Mouse (Mus musculus) macrophage (primary cell): ENCODE measurements around the gene Pagr1a. TPM values are rescaled to one million over a fixed set of nuclear protein-coding genes. Genes with fewer than 3 reads are reported as not detected.

Experiments
- H3K27ac ChIP-seq: fragments of 350-480 bp; formaldehyde crosslinking; 2 replicates; pipeline ENCODE4 v1.9.0; 2021
- H3K36me3 ChIP-seq: fragments of 350-480 bp; formaldehyde crosslinking; 2 replicates; pipeline ENCODE4 v1.9.0; 2021; ENCODE audit errors: inconsistent target
- H3K4me3 ChIP-seq: fragments of 350-480 bp; formaldehyde crosslinking; 2 replicates; pipeline ENCODE4 v1.9.0; 2021; ENCODE audit errors: inconsistent target
- H3K79me2 ChIP-seq: fragments of 350-480 bp; formaldehyde crosslinking; 2 replicates; pipeline ENCODE4 v1.9.0; 2021; ENCODE audit errors: inconsistent target
- WGBS: methylation state at CpG from one replicate; pipeline ENCODE4 v1.1.7; 2026; ENCODE audit warnings: inconsistent platforms; ENCODE audit not compliant: missing documents; 5-methylcytosine and 5-hydroxymethylcytosine counted together
- polyA plus RNA-seq: library from polyadenylated mRNA; stranded (reverse); fragments of 250-400 nt; gene quantifications from 3 replicates; pipeline ENCODE4 v1.2.4, GENCODE M21; 2018; ENCODE audit warnings: inconsistent platforms
- total RNA-seq, 78 experiments: library from RNA; depleted of rRNA; stranded (reverse); fragments of 250-400 nt; gene quantifications; 1 replicate in 9 of 78; 2 replicates in 24 of 78; 3 replicates in 43 of 78; 4 replicates in 2 of 78; pipeline ENCODE4 v1.2.4; 2018; ENCODE audit warnings: inconsistent platforms in 56 of 78

Pagr1a gene
- total RNA-seq (2018; cell fraction: chromatin; rRNA removed): 10 to 100 TPM in 4 of 26 experiments, 1 to 10 TPM in 5, not detected in 17; 2.7 to 16.1 (median 9.6) TPM
- 10 to 100 TPM in 20 of 26 experiments, 1 to 10 TPM in 6; 4.4 to 37.7 (median 16.9) TPM for total RNA-seq (2018; cell fraction: cytosol; rRNA removed)
- total RNA-seq (2018; cell fraction: nucleus; rRNA removed): 10 to 100 TPM in 6 of 26 experiments, 1 to 10 TPM in 7, not detected in 13; 1.5 to 20.5 (median 7.7) TPM
- polyA plus RNA-seq: 1.1 to 15.9 TPM (median 13.4 TPM) in 3 replicates

GRCm38 (mm10) chr7:127016971-127017949 is at the start of gene Pagr1a:
Gene Pagr1a, minus strand, starts transcription at chr7:127017352.
- peaks cover 38% of the 10 kb centered on the region for H3K79me2 ChIP-seq
- H3K27ac ChIP-seq: peak within 1 kb of the TSS; percentile 93
- peak within 1 kb of the TSS; percentile 88 for H3K4me3 ChIP-seq
- 0 out of 2 replicates have a peak, but pooled peaks cover under 1% of the 10 kb centered on the region for H3K36me3 ChIP-seq
- 3% methylated on average over 39 of the region's 39 CpGs for WGBS

GRCm38 (mm10) chr7:127066317-127066716 is 49.2 kb upstream of the Pagr1a start:
- Histone ChIP-seq H3K36me3 (no peaks in the 10 kb centered on the region), H3K27ac (no peak overlapping the region), H3K79me2 (no peaks in the 10 kb centered on the region), H3K4me3 (no peak overlapping the region)
- 87% methylated on average over 4 of the region's 4 CpGs for WGBS

GRCm38 (mm10) chr7:127065538-127065937 is 48.4 kb upstream of the Pagr1a start:
- Histone ChIP-seq H3K27ac (no peak overlapping the region), H3K36me3 (no peaks in the 10 kb centered on the region), H3K4me3 (no peak overlapping the region), H3K79me2 (no peaks in the 10 kb centered on the region)
- WGBS: 88% methylated on average over 6 of the region's 6 CpGs

- Histone ChIP-seq H3K79me2 (no peaks in the 10 kb centered on the region), H3K36me3 (no peaks in the 10 kb centered on the region), H3K27ac (no peak overlapping the region), H3K4me3 (no peak overlapping the region)
- WGBS: 87% methylated on average over 5 of the region's 5 CpGs
Observed at GRCm38 (mm10) chr7:127055026-127055585, 38.0 kb upstream of the Pagr1a start.

GRCm38 (mm10) chr7:127041851-127042672 is 24.9 kb upstream of the Pagr1a start, which contains the start of gene Kif22:
Gene Kif22, minus strand, starts transcription at chr7:127042471.
- H3K79me2 ChIP-seq: peaks cover 52% of the 10 kb centered on the region
- H3K36me3 ChIP-seq: no peaks in the 10 kb centered on the region
- H3K27ac ChIP-seq: peak within 1 kb of the TSS; percentile 51
- peak within 1 kb of the TSS; percentile 72 for H3K4me3 ChIP-seq
- under 1% methylated on average over 53 of the region's 53 CpGs for WGBS

- H3K36me3 ChIP-seq: no peaks in the 10 kb centered on the region
- WGBS: 64% methylated on average over 1 of the region's 1 CpGs
- H3K79me2 ChIP-seq: 0 out of 2 replicates have a peak, but pooled peaks cover 3% of the 10 kb centered on the region
- H3K4me3 ChIP-seq: no peak overlapping the region
- no peak overlapping the region for H3K27ac ChIP-seq
Observed at GRCm38 (mm10) chr7:127031244-127031643, 14.1 kb upstream of the Pagr1a start.

- Histone ChIP-seq H3K27ac (peak overlapping the region; percentile 4; the same call in 1 of the 2 replicates), H3K79me2 (peaks cover under 1% of the 10 kb centered on the region; the same call in 1 of the 2 replicates), H3K36me3 (no peaks in the 10 kb centered on the region), H3K4me3 (no peak overlapping the region)
- WGBS: 93% methylated on average over 1 of the region's 1 CpGs
Observed at GRCm38 (mm10) chr7:127030172-127030571, 13.0 kb upstream of the Pagr1a start.

GRCm38 (mm10) chr7:127027885-127028284 is 10.7 kb upstream of the Pagr1a start:
- WGBS: 49% methylated on average over 8 of the region's 8 CpGs

GRCm38 (mm10) chr7:127026984-127027726 is 10.0 kb upstream of the Pagr1a start, which contains the start of gene Maz:
Gene Maz, minus strand, starts transcription at chr7:127027037.
- peak within 1 kb of the TSS; percentile 84 for H3K27ac ChIP-seq
- peaks cover 22% of the 10 kb centered on the region for H3K79me2 ChIP-seq
- H3K36me3 ChIP-seq: 0 out of 2 replicates have a peak, but pooled peaks cover 5% of the 10 kb centered on the region
- 1% methylated on average over 48 of the region's 63 CpGs for WGBS
- H3K4me3 ChIP-seq: peak within 1 kb of the TSS; percentile 44

More at GRCm38 (mm10) chr7:127027885-127028284, 10.7 kb upstream of the Pagr1a start:
- Histone ChIP-seq H3K36me3 (no peaks in the 10 kb centered on the region), H3K27ac (peak overlapping the region; percentile 84), H3K4me3 (peak overlapping the region; percentile 44), H3K79me2 (peaks cover 22% of the 10 kb centered on the region)

- no CpG with 5 or more reads among the region's 48 CpGs for WGBS
- no peak overlapping the region for H3K4me3 ChIP-seq
- H3K36me3 ChIP-seq: 0 out of 2 replicates have a peak, but pooled peaks cover 5% of the 10 kb centered on the region
- H3K27ac ChIP-seq: no peak overlapping the region
- H3K79me2 ChIP-seq: peaks cover 22% of the 10 kb centered on the region
Observed at GRCm38 (mm10) chr7:127026616-127026983, 9.4 kb upstream of the Pagr1a start.

- under 1% methylated on average over 27 of the region's 48 CpGs for WGBS
- peak overlapping the region; percentile 36; the same call in 1 of the 2 replicates for H3K27ac ChIP-seq
- peaks cover 22% of the 10 kb centered on the region for H3K79me2 ChIP-seq
- 0 out of 2 replicates have a peak, but pooled peaks cover 5% of the 10 kb centered on the region for H3K36me3 ChIP-seq
- H3K4me3 ChIP-seq: peak overlapping the region; percentile 15; the same call in 1 of the 2 replicates
Observed at GRCm38 (mm10) chr7:127026161-127026600, 9.0 kb upstream of the Pagr1a start.

- 0% methylated on average over 62 of the region's 65 CpGs for WGBS
- peak overlapping the region; percentile 47 for H3K4me3 ChIP-seq
- H3K36me3 ChIP-seq: 0 out of 2 replicates have a peak, but pooled peaks cover 5% of the 10 kb centered on the region
- peak overlapping the region; percentile 77 for H3K27ac ChIP-seq
- peaks cover 22% of the 10 kb centered on the region for H3K79me2 ChIP-seq
Observed at GRCm38 (mm10) chr7:127025556-127026160, 8.5 kb upstream of the Pagr1a start.
